Mouse (Mus musculus) hindbrain, embryonic 13.5 days (tissue): ENCODE data around the gene Gucy2g. TPM values are rescaled to one million over a fixed set of nuclear protein-coding genes. Genes with fewer than 3 reads are reported as not detected.

Experiments
- ATAC-seq: fragments of 200-750 bp; cut with Nextera tagmentation; 2 replicates; pipeline ENCODE4 v1.8.0; 2017; ENCODE audit warnings: moderate TSS enrichment; ENCODE audit not compliant: low FRiP score
- H3K27ac ChIP-seq: fragments of 300-500 bp; sonication (generic); 2 replicates; pipeline ENCODE4 v1.5.1; 2015; ENCODE audit warnings: inconsistent platforms, mild to moderate bottlenecking, moderate library complexity
- H3K27me3 ChIP-seq: fragments of 300-500 bp; sonication (generic); 2 replicates; pipeline ENCODE4 v1.6.1; 2015; ENCODE audit warnings: mild to moderate bottlenecking, inconsistent platforms
- H3K36me3 ChIP-seq: fragments of 300-500 bp; sonication (generic); 2 replicates; pipeline ENCODE4 v1.6.1; 2015; ENCODE audit warnings: mild to moderate bottlenecking, inconsistent platforms
- H3K4me1 ChIP-seq: fragments of 300-500 bp; sonication (generic); replicated peaks from 2 replicates; pipeline ENCODE4 v1.6.1; 2015; ENCODE audit warnings: inconsistent platforms
- H3K4me2 ChIP-seq: fragments of 300-500 bp; sonication (generic); 2 replicates; pipeline ENCODE4 v1.6.1; 2015; ENCODE audit warnings: inconsistent platforms, mild to moderate bottlenecking, moderate library complexity
- H3K4me3 ChIP-seq: fragments of 300-500 bp; sonication (generic); 2 replicates; pipeline ENCODE4 v1.5.1; 2015; ENCODE audit warnings: mild to moderate bottlenecking, inconsistent platforms
- H3K9ac ChIP-seq: fragments of 300-500 bp; sonication (generic); 2 replicates; pipeline ENCODE4 v1.6.1; 2015; ENCODE audit warnings: mild to moderate bottlenecking, inconsistent platforms
- H3K9me3 ChIP-seq: fragments of 300-500 bp; sonication (generic); 2 replicates; pipeline ENCODE4 v1.6.1; 2016; ENCODE audit warnings: inconsistent platforms
- WGBS: fragments of 180-500 bp; shearing (Covaris S2); methylation state at CpG from one replicate; pipeline ENCODE4 v1.1.7; 2015; 5-methylcytosine and 5-hydroxymethylcytosine counted together
- polyA plus RNA-seq: library from polyadenylated mRNA; unstranded; fragments of >200 nt; fragmentation: Nextera tagmentation; extraction: Ambion mirVana; gene quantifications from 2 replicates; pipeline ENCODE4 v1.2.1, GENCODE M21; 2015

Gene Gucy2g
- polyA plus RNA-seq, 1 experiment from 2014 or later = 0.09 TPM

- no peak overlapping the region for H3K9ac ChIP-seq
- H3K4me2 ChIP-seq = no peak overlapping the region
Observed at GRCm38 (mm10) chr19:55194520-55195170, 46.4 kb downstream of the Gucy2g start.

GRCm38 (mm10) chr19:55193717-55194394 lies 47.2 kb downstream of the Gucy2g start:
- 65% methylated on average over 11 of the region's 11 CpGs for WGBS
- Histone ChIP-seq H3K27ac (no peak overlapping the region), H3K27me3 (0 out of 2 replicates have a peak, but pooled peaks cover 2% of the 10 kb centered on the region), H3K36me3 (no peaks in the 10 kb centered on the region), H3K9ac (no peak overlapping the region), H3K9me3 (no peaks in the 10 kb centered on the region), H3K4me1 (peaks cover 3% of the 10 kb centered on the region; the same call in 1 of the 2 replicates), H3K4me2 (no peak overlapping the region), H3K4me3 (no peak overlapping the region)
- ATAC-seq = no peak

More at GRCm38 (mm10) chr19:55194520-55195170, 46.4 kb downstream of the Gucy2g start:
- WGBS = 86% methylated on average over 7 of the region's 7 CpGs
- no peak for ATAC-seq
- Histone ChIP-seq H3K36me3 (no peaks in the 10 kb centered on the region), H3K27me3 (0 out of 2 replicates have a peak, but pooled peaks cover 6% of the 10 kb centered on the region), H3K4me3 (no peak overlapping the region), H3K4me1 (peaks cover 3% of the 10 kb centered on the region; the same call in 1 of the 2 replicates), H3K27ac (no peak overlapping the region), H3K9me3 (no peaks in the 10 kb centered on the region)

GRCm38 (mm10) chr19:55192254-55192945 lies 48.6 kb downstream of the Gucy2g start:
- H3K9me3 ChIP-seq = no peaks in the 10 kb centered on the region
- no peaks in the 10 kb centered on the region for H3K4me1 ChIP-seq
- no peaks in the 10 kb centered on the region for H3K36me3 ChIP-seq
- H3K27ac ChIP-seq = no peak overlapping the region
- H3K4me2 ChIP-seq = no peak overlapping the region
- H3K4me3 ChIP-seq = no peak overlapping the region
- no peak for ATAC-seq
- WGBS = 89% methylated on average over 21 of the region's 21 CpGs
- H3K27me3 ChIP-seq = 0 out of 2 replicates have a peak, but pooled peaks cover 2% of the 10 kb centered on the region
- no peak overlapping the region for H3K9ac ChIP-seq

DNA sequence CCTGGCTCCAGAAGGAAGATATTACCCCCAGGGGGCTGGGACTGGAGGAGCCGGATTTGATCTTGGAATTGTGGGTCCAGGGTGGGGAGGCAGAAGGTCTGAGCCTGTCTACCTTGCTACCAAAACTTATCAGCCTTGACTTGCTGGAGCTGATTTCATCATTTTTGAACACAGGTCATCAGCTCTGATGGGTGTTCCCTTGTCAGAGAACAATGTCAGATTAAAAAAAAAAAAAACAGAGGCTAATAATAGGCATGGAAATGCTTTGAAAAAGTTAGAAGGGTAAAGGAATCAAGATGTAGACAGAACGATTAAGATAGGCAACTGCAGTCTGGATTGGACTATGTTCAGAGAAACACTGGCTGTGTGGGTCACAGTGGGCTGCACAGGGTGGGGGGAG lies 49.4 kb downstream of the Gucy2g start:
- no peak overlapping the region for H3K27ac ChIP-seq
- ATAC-seq = no peak
- no peaks in the 10 kb centered on the region for H3K9me3 ChIP-seq
- H3K27me3 ChIP-seq = 0 out of 2 replicates have a peak, but pooled peaks cover 2% of the 10 kb centered on the region
- H3K4me1 ChIP-seq = no peaks in the 10 kb centered on the region
- no peak overlapping the region for H3K9ac ChIP-seq
- H3K4me2 ChIP-seq = no peak overlapping the region
- no peak overlapping the region for H3K4me3 ChIP-seq
- WGBS = 76% methylated on average over 2 of the region's 2 CpGs
- no peaks in the 10 kb centered on the region for H3K36me3 ChIP-seq

- no peak overlapping the region for H3K27ac ChIP-seq
- 94% methylated on average over 5 of the region's 5 CpGs for WGBS
- no peak overlapping the region for H3K9ac ChIP-seq
- H3K4me2 ChIP-seq = no peak overlapping the region
- H3K36me3 ChIP-seq = no peaks in the 10 kb centered on the region
- no peak for ATAC-seq
- H3K27me3 ChIP-seq = no peaks in the 10 kb centered on the region
- H3K4me1 ChIP-seq = peaks cover 7% of the 10 kb centered on the region
- H3K9me3 ChIP-seq = no peaks in the 10 kb centered on the region
- no peak overlapping the region for H3K4me3 ChIP-seq
Observed at GRCm38 (mm10) chr19:55190065-55190464, 51.0 kb downstream of the Gucy2g start.

DNA sequence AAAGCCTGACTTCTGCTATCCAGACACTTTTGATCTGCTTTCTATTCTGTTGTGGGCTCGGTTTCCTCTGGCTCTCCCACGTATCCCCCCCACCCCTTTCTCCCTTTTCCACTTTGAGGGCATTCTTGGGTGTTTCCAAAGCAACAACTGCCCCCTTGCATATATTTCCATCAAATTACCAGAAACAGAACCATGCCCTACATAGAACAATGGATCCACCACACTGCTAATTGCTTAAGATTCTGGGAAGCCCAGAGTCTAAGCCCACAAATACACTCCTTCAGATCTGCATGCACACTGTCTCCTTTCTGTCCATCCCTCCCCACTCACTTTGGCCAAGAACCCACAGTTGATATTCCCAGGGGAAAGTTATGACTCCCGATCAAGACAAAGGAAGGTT lies 55.4 kb downstream of the Gucy2g start:
- Histone ChIP-seq H3K9ac (no peak overlapping the region), H3K27ac (peak overlapping the region; percentile 64; the same call in 1 of the 2 replicates), H3K36me3 (no peaks in the 10 kb centered on the region), H3K4me2 (no peak overlapping the region), H3K9me3 (no peaks in the 10 kb centered on the region), H3K4me1 (peaks cover 11% of the 10 kb centered on the region), H3K27me3 (no peaks in the 10 kb centered on the region), H3K4me3 (no peak overlapping the region)
- peak; percentile 88 for ATAC-seq
- 24% methylated on average over 3 of the region's 3 CpGs for WGBS

- Histone ChIP-seq H3K27ac (peak overlapping the region; percentile 64), H3K9me3 (no peaks in the 10 kb centered on the region), H3K4me3 (no peak overlapping the region), H3K36me3 (no peaks in the 10 kb centered on the region), H3K9ac (no peak overlapping the region), H3K4me2 (no peak overlapping the region), H3K27me3 (no peaks in the 10 kb centered on the region), H3K4me1 (peaks cover 11% of the 10 kb centered on the region)
- ATAC-seq = peak; percentile 68
- WGBS = 41% methylated on average over 7 of the region's 7 CpGs
Observed at GRCm38 (mm10) chr19:55185074-55185473, 56.0 kb downstream of the Gucy2g start.

GRCm38 (mm10) chr19:55184442-55184841 lies 56.6 kb downstream of the Gucy2g start:
- ATAC-seq = no peak
- no peaks in the 10 kb centered on the region for H3K9me3 ChIP-seq
- H3K27me3 ChIP-seq = no peaks in the 10 kb centered on the region
- H3K9ac ChIP-seq = no peak overlapping the region
- 55% methylated on average over 7 of the region's 7 CpGs for WGBS
- H3K27ac ChIP-seq = peak overlapping the region; percentile 64
- no peak overlapping the region for H3K4me2 ChIP-seq
- H3K4me3 ChIP-seq = no peak overlapping the region
- H3K36me3 ChIP-seq = no peaks in the 10 kb centered on the region
- peaks cover 11% of the 10 kb centered on the region for H3K4me1 ChIP-seq

- H3K4me2 ChIP-seq = no peak within 1 kb of the TSS
- no peaks in the 10 kb centered on the region for H3K9me3 ChIP-seq
- H3K36me3 ChIP-seq = no peaks in the 10 kb centered on the region
- no peak within 1 kb of the TSS for H3K9ac ChIP-seq
- H3K4me3 ChIP-seq = no peak within 1 kb of the TSS
- WGBS = 84% methylated on average over 5 of the region's 5 CpGs
- no peak for ATAC-seq
- H3K27ac ChIP-seq = no peak within 1 kb of the TSS
- peaks cover 7% of the 10 kb centered on the region for H3K4me1 ChIP-seq
- H3K27me3 ChIP-seq = no peaks in the 10 kb centered on the region
Observed at GRCm38 (mm10) chr19:55180433-55180832, 60.6 kb downstream of the Gucy2g start, which contains the start of gene Tectb. Tectb (plus strand) TSS chr19:55180733.

GRCm38 (mm10) chr19:55177143-55177542 lies 63.9 kb downstream of the Gucy2g start:
- 88% methylated on average over 3 of the region's 3 CpGs for WGBS
- Histone ChIP-seq H3K4me2 (no peak overlapping the region), H3K9me3 (no peaks in the 10 kb centered on the region), H3K27me3 (no peaks in the 10 kb centered on the region), H3K4me3 (no peak overlapping the region), H3K4me1 (no peaks in the 10 kb centered on the region), H3K27ac (no peak overlapping the region), H3K36me3 (no peaks in the 10 kb centered on the region), H3K9ac (no peak overlapping the region)
- ATAC-seq = no peak

DNA sequence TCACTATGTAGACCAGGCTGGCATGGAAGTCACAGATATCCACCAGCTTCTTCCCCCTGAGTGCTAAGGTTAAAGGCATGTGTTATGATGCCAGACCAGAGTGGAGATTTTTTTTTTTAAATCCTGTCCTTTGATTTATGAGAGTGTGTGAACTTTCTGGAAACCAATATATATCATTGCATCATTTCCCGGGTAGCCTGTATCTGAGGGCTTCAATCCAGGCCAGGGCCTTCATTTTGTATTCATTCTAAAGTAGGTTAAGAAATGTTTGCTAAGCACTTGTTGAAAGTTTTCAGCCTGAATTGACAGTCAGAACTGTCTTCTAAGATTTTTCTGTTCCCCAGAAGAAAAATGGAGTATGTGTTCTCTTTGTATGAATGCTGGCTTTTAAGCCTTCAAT lies 69.5 kb downstream of the Gucy2g start:
- no peaks in the 10 kb centered on the region for H3K27me3 ChIP-seq
- no peak overlapping the region for H3K9ac ChIP-seq
- no peaks in the 10 kb centered on the region for H3K36me3 ChIP-seq
- no peak overlapping the region for H3K27ac ChIP-seq
- H3K9me3 ChIP-seq = peaks cover 6% of the 10 kb centered on the region; the same call in 1 of the 2 replicates
- H3K4me1 ChIP-seq = no peaks in the 10 kb centered on the region
- 75% methylated on average over 1 of the region's 1 CpGs for WGBS
- H3K4me2 ChIP-seq = no peak overlapping the region
- no peak for ATAC-seq
- no peak overlapping the region for H3K4me3 ChIP-seq

DNA sequence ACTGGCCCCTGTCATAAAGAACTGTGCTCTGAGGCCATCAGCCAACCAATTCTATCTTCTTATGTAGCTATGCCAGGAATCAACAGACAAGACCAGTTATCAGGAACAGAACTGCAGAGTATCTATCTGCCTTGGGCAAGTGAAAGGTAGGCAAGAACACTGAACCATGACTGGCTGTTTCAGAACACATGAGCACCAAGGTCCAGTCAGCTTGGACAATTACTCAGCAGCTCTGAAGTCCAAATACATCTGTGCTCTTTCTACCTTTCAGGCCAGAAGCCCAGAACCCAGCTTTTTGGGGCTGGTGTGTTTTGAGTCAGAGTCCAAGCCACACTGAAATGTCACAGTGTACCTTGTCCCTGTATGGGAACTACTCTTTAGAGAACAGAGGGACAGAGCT lies 70.6 kb downstream of the Gucy2g start:
- Histone ChIP-seq H3K4me3 (no peak overlapping the region), H3K27ac (no peak overlapping the region), H3K4me1 (no peaks in the 10 kb centered on the region), H3K9ac (no peak overlapping the region), H3K9me3 (peaks cover 6% of the 10 kb centered on the region; the same call in 1 of the 2 replicates), H3K4me2 (no peak overlapping the region), H3K36me3 (no peaks in the 10 kb centered on the region), H3K27me3 (no peaks in the 10 kb centered on the region)
- ATAC-seq = no peak
